Mouse (Mus musculus): Measurements from ENCODE around the gene Sipa1l1.

Gene Sipa1l1

GRCm38 (mm10) chr12:82382932-82383331, 213.8 kb downstream of the Sipa1l1 start:
- no peak for DNase-seq (ENCODE audit: low spot score in 2 of 2)

- no peak for DNase-seq (ENCODE audit: low spot score in 2 of 2)
These were observed 215.6 kb downstream of the Sipa1l1 start for GRCm38 (mm10) chr12:82384719-82385118.

DNA sequence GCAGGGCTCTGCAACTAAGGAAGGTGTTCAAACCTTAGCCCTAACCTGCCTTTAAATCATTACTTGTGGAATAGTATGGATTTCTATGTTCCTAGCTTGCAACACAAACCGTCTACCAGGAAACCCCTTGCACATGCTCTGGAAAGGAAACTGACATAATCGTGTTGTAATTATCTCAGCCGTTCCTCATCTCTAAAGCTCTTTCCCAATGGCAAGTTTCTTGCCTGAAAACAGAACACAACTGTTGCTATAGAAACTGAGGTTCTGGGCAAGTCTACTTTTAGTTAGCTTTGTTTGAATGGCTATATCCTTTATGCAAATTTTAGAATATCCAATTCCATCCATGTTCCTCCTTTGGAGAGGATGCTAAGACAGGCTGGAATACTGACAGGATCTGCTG, 217.9 kb downstream of the Sipa1l1 start:
- DNase-seq (ENCODE audit: low spot score in 2 of 2), result no peak

DNA sequence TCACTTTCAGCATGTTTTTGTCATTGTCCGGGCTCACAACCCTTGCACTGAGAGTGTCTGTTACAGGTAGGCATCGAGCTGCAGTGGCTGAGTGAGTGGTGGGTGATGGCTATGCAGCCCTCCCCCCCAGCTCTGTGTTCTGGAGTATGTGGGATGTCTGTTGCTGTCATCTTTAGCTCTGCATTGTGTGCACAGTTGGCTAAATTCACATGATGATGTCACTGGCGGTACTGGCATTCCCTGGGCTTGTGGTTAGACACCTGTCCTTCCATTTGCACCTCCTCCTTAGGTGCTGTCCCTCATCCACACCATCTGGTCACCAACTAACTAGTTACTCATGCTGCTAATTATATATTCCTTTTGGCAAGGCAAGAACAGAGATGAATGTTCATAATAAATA, 218.5 kb downstream of the Sipa1l1 start:
- no peak for DNase-seq (ENCODE audit: low spot score in 2 of 2)

DNA sequence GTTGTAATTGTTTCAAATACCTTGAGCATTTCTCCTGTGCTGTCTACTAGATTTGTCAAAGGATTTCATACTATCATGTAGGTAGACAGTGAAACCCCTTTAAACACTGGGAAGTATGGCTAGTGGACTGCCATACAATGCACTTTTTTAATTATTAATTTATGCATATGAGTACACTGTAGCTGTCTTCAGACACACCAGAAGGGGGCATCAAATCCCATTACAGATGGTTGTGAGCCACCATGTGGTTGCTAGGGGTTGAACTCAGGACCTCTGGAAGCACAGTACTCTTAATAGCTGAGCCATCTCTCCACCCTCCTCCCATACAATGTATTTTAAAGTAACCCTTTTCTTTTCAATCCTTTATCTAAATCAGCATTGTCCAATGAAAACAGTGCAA, 219.0 kb downstream of the Sipa1l1 start:
- no peak for DNase-seq (ENCODE audit: low spot score in 2 of 2)

DNA sequence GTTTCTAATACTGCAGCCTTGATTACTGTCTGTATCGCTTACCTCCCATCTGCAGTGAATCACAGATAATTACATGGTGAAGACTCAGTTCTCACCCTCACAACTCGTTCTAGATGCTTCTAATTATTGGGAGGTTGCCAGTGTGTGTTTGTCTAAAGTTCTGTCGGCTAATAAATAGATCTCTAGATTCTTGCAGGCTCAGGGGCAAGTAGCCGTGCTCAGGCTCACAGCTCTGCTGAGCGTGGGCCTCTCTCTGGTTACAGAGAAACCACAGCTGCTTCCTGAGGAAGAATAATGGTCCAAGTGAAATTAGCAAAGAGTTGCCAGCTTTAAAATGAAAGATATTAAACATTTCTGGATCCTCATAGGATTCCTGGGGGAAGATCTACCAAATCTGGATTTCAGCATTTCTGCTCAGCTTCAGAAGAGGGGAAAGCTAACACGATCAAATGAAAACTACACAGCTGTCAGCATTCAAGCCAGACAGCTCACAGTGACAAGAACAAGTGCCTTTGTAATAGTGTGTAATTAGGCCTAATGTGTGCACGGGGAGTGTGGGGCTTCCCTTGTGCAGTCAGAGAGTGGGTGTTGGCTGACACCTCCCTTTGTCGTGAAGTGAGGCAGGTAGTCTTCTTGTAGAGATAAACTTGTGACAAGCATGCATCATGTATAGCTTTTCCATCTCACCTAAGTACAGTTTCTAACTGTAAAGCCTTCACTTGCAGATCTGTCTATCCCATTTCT, 225.2 kb downstream of the Sipa1l1 start:
- no peak for DNase-seq (ENCODE audit: low spot score in 2 of 2)

GRCm38 (mm10) chr12:82395194-82395593, 226.1 kb downstream of the Sipa1l1 start:
- no peak for DNase-seq (ENCODE audit: low spot score in 2 of 2)

- no peak for DNase-seq (ENCODE audit: low spot score in 2 of 2)
These were observed 228.1 kb downstream of the Sipa1l1 start for GRCm38 (mm10) chr12:82397193-82397592.

GRCm38 (mm10) chr12:82397751-82398150, 228.6 kb downstream of the Sipa1l1 start:
- no peak for DNase-seq (ENCODE audit: low spot score in 2 of 2)

- no peak for DNase-seq (ENCODE audit: low spot score in 2 of 2)
These were observed 229.8 kb downstream of the Sipa1l1 start for GRCm38 (mm10) chr12:82398926-82399325.

DNA sequence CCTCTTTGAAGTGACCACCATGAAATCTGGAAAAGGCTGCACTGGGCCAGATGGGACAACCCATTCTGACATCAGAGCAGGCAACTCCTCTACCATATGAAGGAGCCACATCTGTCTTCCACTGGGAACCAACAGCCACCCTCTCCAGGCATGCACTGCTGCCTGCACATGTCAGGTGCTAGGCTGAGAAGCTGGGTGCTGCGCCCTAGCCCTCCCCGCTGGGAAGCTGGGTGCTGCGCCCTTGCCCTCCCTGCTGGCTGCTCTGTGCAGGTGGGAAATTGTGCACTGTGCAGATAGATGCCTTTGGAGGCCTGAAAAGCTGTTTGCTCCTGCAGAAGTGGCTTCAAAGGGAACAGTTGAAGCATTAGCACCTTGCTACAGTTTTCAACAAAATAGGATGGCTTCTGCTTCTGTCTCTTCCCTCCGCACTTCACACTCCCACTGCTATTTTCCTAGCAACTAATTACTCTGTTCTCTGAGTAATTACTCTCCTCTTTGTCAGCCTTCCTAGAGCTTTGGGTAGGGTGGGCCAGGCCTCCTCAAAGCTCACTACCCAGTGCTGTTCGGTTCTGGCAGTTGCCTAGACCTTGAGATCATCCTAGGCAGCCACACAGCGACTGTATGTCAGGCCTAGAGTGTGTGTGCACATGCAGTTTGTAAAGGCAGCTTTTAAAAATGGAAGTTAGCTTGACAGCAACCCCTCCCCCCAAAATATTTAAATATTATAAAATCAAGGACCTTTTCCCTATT, 231.0 kb downstream of the Sipa1l1 start:
- DNase-seq (ENCODE audit: low spot score in 2 of 2), result no peak

DNA sequence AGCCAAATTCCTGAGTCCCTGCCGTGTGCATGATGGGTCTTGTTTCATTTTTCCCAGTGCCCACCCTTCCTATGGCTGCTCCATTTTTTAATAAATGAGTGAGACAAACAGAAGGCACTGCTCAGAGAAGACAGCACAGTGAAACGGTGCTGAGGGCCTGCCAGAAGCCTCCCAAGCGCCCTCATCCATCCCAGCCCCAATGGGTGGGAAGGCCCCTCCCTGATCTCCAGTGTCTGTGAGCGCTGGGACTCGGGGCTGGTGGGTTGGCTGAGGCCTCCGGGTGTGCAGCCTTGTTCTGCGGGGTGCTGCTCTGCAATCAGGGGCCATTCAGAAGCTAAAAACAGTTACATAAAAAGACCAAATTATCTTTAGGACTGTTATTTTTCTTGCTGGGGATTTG, 231.7 kb downstream of the Sipa1l1 start:
- no peak for DNase-seq (ENCODE audit: low spot score in 2 of 2)

DNA sequence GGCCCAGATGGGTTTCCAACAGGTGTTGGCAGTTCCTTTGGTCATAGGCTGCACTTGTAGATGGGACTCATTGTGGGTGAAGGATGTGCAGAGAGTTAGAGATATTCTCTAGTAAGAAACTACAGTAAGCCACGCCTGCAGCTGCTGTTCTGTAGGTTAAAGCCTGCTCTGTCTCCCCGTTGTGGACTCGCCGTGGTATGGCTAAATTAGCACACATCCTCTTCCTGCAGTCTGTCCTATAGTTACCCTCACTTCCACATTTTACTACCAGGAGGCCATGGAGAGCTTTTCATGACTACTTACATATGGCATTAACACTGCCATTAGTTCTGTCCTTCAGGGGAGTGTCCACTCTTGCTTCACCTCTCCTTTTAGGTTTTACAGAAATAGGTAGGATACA, 232.3 kb downstream of the Sipa1l1 start:
- DNase-seq (ENCODE audit: low spot score in 2 of 2), result no peak

- no peak for DNase-seq (ENCODE audit: low spot score in 2 of 2)
These were observed 233.5 kb downstream of the Sipa1l1 start for GRCm38 (mm10) chr12:82402635-82403034.

DNA sequence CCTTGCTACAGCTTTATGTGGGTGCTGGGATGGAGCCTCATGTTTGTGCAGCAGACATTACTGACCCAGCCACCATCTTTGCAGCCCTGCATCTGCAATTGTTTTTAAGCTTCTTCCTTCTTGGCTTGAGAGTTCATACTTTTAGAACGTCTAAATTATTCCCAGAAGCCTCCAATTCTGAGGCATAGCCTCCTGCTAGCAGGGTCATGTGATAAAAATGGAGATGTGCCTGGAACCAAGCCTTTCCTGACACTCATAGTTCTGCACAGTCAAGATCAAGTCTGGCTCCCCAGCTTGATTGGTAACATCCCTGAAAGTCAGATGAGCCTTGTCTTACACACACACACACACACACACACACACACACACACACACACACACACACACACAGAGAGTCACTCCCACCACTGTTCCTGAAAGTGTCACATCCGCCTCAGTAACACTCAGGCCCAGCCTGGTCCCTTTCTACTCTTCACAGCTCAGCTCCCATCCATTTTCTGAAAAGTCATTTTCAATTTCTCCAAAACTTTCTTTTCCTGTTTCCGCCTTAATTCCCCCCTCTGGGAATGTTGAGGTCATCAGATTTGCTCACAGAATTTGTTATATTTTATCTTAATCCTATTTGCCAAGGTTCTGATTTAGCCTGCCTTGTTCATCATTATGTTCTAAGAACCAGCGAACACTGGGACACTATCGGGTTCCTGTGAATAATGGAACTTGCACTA, 238.6 kb downstream of the Sipa1l1 start:
- no peak for DNase-seq (ENCODE audit: low spot score in 2 of 2)

DNA sequence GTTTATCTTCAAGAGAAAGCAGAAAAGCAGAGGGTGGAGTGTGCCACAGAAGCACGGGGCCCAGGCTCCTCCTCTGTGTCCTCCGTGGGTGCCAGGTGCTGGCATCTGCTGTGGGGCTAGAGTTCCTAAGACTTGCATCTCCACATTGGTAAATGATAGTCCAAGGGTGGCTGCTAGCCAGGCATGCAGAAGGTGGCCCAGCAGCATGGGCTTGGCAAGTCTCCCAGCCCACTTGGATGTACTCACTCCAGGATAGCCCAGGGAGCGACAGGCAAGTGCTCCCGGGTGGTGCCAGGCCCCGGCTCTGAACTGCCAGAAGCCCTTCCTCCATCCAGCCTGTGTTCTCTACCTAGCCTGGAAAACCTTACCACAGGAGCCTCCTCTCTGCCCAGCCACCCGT, 239.4 kb downstream of the Sipa1l1 start:
- DNase-seq (ENCODE audit: low spot score in 2 of 2), result no peak

DNA sequence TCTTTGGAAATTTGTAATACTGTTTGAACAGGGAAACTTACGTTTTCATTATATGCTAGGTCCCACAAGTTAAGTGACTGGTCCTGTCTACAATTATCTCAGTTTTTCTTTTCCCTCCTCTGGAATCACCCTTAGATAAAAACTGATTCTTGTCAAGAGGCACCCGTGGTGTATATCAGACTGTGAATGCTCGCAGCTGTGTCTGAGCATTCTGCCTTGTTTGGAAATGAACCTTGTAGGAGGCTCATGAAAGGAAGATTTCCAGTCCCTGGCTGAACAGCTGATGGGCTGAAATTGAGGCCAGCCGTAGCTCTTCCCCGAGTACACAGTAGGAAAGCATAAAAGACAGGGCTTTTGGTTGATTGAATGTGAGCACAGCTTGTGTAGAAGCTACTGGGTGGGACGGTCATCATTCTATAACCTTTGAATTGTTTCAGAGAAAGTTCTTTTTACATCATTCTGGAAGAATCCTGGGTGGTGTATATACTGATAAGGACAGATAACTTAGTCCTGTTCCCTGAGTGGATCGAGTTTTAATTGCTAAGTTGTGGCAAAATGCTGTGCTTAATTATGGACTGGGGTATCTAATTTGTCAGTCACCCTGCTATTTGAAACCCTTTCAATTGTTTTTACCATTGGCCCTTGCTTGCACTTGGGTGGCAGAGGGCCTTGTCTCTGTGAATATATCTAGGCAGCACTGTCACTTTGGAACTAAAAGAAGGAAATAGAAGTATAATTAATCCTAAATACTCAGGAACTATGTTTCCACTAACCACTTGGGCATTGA, 240.8 kb downstream of the Sipa1l1 start:
- no peak for DNase-seq (ENCODE audit: low spot score in 2 of 2)

- DNase-seq (ENCODE audit: low spot score in 2 of 2), result no peak
These were observed 243.3 kb downstream of the Sipa1l1 start for GRCm38 (mm10) chr12:82412291-82413032.

- DNase-seq (ENCODE audit: low spot score in 2 of 2), result no peak
These were observed 246.7 kb downstream of the Sipa1l1 start for GRCm38 (mm10) chr12:82415690-82416364.

DNA sequence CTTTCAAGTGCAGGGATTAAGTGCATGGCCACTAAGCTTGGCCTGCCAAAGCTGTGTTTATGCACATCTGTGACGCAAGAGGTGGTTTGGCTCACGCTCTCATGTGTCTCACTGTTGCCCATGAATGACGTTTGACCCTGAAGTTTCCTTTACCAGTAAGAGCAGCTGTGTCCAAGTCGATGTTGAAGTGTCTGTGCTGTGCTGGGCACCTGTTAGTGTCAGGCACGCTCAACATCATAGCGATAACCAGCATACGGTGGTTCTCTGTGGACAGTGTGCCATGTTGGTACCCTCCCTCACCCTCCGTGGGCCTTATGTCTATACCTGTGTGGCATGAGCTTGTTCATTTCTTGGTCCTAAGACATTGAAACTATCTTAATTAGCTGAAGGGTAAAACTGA, 249.9 kb downstream of the Sipa1l1 start:
- DNase-seq (ENCODE audit: low spot score in 2 of 2), result no peak

DNA sequence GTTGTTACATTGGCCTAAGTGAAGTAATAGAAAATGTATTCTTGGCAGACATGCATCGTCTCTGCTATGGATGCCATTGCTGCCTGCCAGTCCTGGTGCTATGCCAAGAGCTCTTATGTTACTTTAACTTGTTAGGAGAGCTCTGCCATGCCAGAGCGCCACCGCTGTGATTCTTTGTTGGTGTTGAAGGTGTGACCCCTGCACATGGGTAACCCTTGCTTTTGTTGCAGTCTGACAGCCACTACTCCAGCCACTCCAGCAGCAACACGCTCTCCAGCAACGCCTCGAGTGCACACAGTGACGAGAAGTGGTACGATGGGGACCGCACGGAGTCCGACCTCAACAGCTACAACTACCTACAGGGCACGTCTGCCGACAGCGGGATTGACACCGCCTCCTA, 255.7 kb downstream of the Sipa1l1 start:
- no peak for DNase-seq (ENCODE audit: low spot score in 2 of 2)

All from spleen, postnatal 10 days (tissue).